ENCODE assay signal across 11 mouse cellular contexts in genomic region chr9:23436751-23437150, GRCm38 (mm10).
DNase-seq lines count a peak whose midpoint lies in the region; ATAC-seq and TF ChIP-seq lines count a peak whose summit lies in the region.
"Had no signal": no experiment of that assay in that cellular context is flagged by ENCODE, and none has a peak within 500 bp of the region (broad histone marks: within the 10 kb centered on the region; RNA-seq: fewer than 3 reads in every experiment).

No protein-coding gene starts in this region.

- ATAC-seq in hindbrain, postnatal 0 days: no peak
- ATAC-seq in hindbrain, embryonic 14.5 days (ENCODE audit: low FRiP score): no peak
- ATAC-seq in CD4-positive, CD25-positive, alpha-beta regulatory T cell, adult 4 months: no peak
- ATAC-seq: liver, embryonic 12.5 days had no signal

- no peak overlapping the region for H3K4me3 ChIP-seq in hindbrain, postnatal 0 days (ENCODE audit: low read length)
- H3K4me3 ChIP-seq in hindbrain, embryonic 14.5 days (replicated peaks; ENCODE audit: low read length): no peak overlapping the region
- H3K4me3 ChIP-seq in brown adipose tissue, adult 24 weeks (ENCODE audit: insufficient read depth, low read depth, low read length): no peak overlapping the region
- no peak overlapping the region for H3K4me3 ChIP-seq in gastrocnemius, adult 2 months
- H3K4me3 ChIP-seq: erythroblast, embryonic 14.5 days; layer of hippocampus, adult 2 months; liver, embryonic 12.5 days had no signal

- H3K36me3 ChIP-seq in hindbrain, postnatal 0 days (ENCODE audit: insufficient read depth, low read length): no peaks in the 10 kb centered on the region
- H3K36me3 ChIP-seq in hindbrain, embryonic 14.5 days (replicated peaks; ENCODE audit: control insufficient read depth, insufficient read depth): no peaks in the 10 kb centered on the region
- H3K36me3 ChIP-seq: liver, embryonic 12.5 days had no signal

- intact Hi-C loops in gastrocnemius, adult 2 months (cut with DNase I): no loop called here

- peak; percentile 9 for DNase-seq in hindbrain, postnatal 0 days (ENCODE audit: low spot score)
- DNase-seq in hindbrain, embryonic 14.5 days (ENCODE audit: low spot score): no peak
- peak; percentile 48 for DNase-seq in gastrocnemius, adult 2 months
- DNase-seq in kidney, postnatal 14 days: peak; percentile 45
- DNase-seq in ovary, adult 18-20 months (ENCODE audit: low spot score): no peak
- DNase-seq: cerebellum, postnatal 10 days had no signal

- no peak overlapping the region for H3K27ac ChIP-seq in hindbrain, postnatal 0 days
- no peak overlapping the region for H3K27ac ChIP-seq in hindbrain, embryonic 14.5 days
- H3K27ac ChIP-seq in brown adipose tissue, adult 24 weeks (replicated peaks; ENCODE audit: low read depth, low read length): peak overlapping the region; percentile 51
- H3K27ac ChIP-seq in gastrocnemius, adult 2 months: no peak overlapping the region; the same call in 1 of the 2 replicates
- H3K27ac ChIP-seq: layer of hippocampus, adult 2 months; liver, embryonic 12.5 days had no signal

- no peak overlapping the region for H3K4me2 ChIP-seq in hindbrain, postnatal 0 days (ENCODE audit: low read depth, low read length)
- no peak overlapping the region for H3K4me2 ChIP-seq in hindbrain, embryonic 14.5 days (replicated peaks)
- H3K4me2 ChIP-seq: liver, embryonic 12.5 days had no signal

- no peak overlapping the region for H3K9ac ChIP-seq in hindbrain, postnatal 0 days (replicated peaks; ENCODE audit: low read length)
- H3K9ac ChIP-seq in hindbrain, embryonic 14.5 days: no peak overlapping the region
- H3K9ac ChIP-seq: liver, embryonic 12.5 days had no signal

- 62% methylated on average over 6 of the region's 6 CpGs for WGBS in hindbrain, postnatal 0 days
- 67% methylated on average over 6 of the region's 6 CpGs for WGBS in hindbrain, embryonic 14.5 days

- H3K9me3 ChIP-seq in hindbrain, postnatal 0 days (ENCODE audit: low read length): no peaks in the 10 kb centered on the region
- no peaks in the 10 kb centered on the region for H3K9me3 ChIP-seq in hindbrain, embryonic 14.5 days (ENCODE audit: control insufficient read depth, low read length)
- H3K9me3 ChIP-seq: liver, embryonic 12.5 days had no signal

- H3K4me1 ChIP-seq in hindbrain, postnatal 0 days (ENCODE audit: insufficient read depth, low read length): no peaks in the 10 kb centered on the region
- no peaks in the 10 kb centered on the region for H3K4me1 ChIP-seq in hindbrain, embryonic 14.5 days (replicated peaks; ENCODE audit: control insufficient read depth, insufficient read depth, low read length)
- peaks cover 15% of the 10 kb centered on the region for H3K4me1 ChIP-seq in brown adipose tissue, adult 24 weeks (ENCODE audit: control insufficient read depth, insufficient read depth, insufficient read length, low read length)
- H3K4me1 ChIP-seq: liver, embryonic 12.5 days had no signal

- H3K27me3 ChIP-seq in hindbrain, postnatal 0 days (ENCODE audit: insufficient read depth, low read length): no peaks in the 10 kb centered on the region
- H3K27me3 ChIP-seq in hindbrain, embryonic 14.5 days (ENCODE audit: control insufficient read depth, insufficient read depth, low read length): no peaks in the 10 kb centered on the region
- H3K27me3 ChIP-seq: liver, embryonic 12.5 days had no signal

- no peak for TF ChIP-seq CTCF in hindbrain, postnatal 0 days (IDR thresholded peaks at IDR 0.05; ENCODE audit: low read depth)
- TF ChIP-seq CTCF in gastrocnemius, adult 2 months (IDR thresholded peaks at IDR 0.05): no peak

Comparison
In these comparisons a context has a peak if more than half of its experiments do, and no peak if none do; other contexts are left out.
1. DNase-seq: peak in hindbrain, postnatal 0 days (single experiment), gastrocnemius, adult 2 months (single experiment) and kidney, postnatal 14 days (single experiment); none in hindbrain, embryonic 14.5 days (single experiment) and ovary, adult 18-20 months (single experiment).